Mouse (Mus musculus) erythroblast, embryonic 14.5 days (primary cell): ENCODE data around the gene Hspb3.

Source experiments
- GATA1 ChIP-seq: IDR thresholded peaks from 2 replicates; pipeline ENCODE4 v1.6.1; 2012; ENCODE audit warnings: low read length, inconsistent platforms, mixed read lengths
- TAL1 ChIP-seq: IDR thresholded peaks from 3 replicates; pipeline ENCODE4 v1.6.1; 2012; ENCODE audit warnings: low read length, inconsistent platforms, mixed read lengths

- TF ChIP-seq GATA1 (no peak), TAL1 (no peak)
Observed at GRCm38 (mm10) chr13:113622122-113622864, 41.2 kb downstream of the Hspb3 start.
